Mouse (Mus musculus): Measurements from ENCODE around the gene Sppl3. TPM values are rescaled to one million over a fixed set of nuclear protein-coding genes. Genes with fewer than 3 reads are reported as not detected.

The Sppl3 gene
- total RNA-seq, 2 experiments from 2014 or later = 84.7 to 85.9 TPM

DNA sequence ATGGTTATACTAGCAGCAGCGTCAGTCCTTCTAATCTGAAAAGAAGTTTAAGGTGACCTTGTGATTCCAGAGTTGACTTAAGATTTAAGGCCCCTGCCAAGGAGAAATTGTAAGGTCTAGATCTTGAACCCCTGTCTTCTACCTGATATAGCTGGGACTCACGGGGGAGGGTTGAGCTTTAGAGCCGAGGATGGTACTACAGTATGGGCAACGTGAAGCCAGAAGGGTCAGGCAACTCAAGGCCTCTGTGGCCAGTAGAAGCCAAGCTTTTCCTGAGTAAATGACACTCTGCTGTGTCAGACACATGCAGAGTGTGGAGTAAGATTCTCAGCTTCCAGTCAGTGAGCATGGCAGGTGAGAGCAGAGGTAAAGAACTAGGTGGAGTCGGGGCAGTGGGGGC, 20.6 kb downstream of the Sppl3 start:
- no peak for DNase-seq (ENCODE audit: extremely low spot score in 1 of 2, low spot score in 1 of 2)

DNA sequence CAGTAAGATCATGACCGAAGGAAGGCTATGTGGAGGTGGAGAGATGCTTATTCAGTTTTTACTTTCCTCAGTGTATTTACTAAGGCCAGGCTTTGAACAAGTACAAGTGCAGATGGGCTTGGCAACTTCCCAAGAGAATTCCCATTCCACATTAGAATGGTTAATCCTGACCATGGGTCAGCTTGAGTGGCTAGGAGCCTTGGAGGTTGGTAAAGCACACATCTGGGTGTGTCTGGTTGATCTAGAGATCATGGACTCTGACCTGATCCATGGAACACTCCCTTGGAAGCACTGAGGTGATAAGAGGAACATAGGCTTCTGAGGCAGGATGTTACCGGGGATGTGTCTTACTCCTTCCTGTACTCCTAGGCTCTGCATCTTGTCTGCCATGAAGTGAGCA, 21.7 kb downstream of the Sppl3 start:
- DNase-seq (ENCODE audit: extremely low spot score in 1 of 2, low spot score in 1 of 2) = no peak

DNA sequence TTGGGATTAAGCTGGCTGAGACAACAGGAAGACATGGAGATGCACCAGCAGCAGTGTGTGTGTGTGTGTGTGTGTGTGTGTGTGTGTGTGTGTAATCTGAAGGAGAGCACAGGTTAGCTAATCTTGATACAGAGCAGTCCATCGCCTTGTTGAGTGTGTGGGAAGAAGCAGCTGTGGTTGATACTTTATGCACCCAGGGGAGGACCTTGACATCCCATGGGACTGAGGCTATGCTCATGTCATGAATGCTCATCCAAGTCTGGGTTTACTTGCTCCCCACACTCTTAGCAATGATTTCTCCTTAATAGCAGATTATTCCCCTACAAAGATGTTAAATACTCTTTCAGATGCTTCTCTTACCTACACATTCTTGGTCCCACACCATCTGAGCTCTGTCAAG, 24.3 kb downstream of the Sppl3 start:
- no peak for DNase-seq (ENCODE audit: extremely low spot score in 1 of 2, low spot score in 1 of 2)

DNA sequence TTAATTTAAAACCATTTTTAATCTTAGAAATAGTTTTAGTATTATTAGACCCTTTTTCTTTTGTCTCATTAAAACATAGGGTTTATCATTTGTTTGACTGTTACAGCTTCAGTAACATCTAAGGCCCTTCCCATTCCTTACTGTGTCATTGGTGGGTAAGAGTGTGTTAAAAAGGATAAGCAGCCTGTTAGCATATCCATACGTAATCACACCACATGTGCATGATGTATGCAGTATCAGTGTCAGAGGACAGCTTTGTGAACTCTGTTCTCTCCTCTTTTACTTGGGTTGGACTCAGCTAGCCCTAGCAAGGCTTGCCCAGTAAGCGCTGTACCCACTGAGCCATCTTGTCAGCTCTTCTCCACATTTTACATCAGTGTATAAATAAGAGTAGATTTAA, 26.2 kb downstream of the Sppl3 start:
- DNase-seq (ENCODE audit: extremely low spot score in 1 of 2, low spot score in 1 of 2) = no peak

DNA sequence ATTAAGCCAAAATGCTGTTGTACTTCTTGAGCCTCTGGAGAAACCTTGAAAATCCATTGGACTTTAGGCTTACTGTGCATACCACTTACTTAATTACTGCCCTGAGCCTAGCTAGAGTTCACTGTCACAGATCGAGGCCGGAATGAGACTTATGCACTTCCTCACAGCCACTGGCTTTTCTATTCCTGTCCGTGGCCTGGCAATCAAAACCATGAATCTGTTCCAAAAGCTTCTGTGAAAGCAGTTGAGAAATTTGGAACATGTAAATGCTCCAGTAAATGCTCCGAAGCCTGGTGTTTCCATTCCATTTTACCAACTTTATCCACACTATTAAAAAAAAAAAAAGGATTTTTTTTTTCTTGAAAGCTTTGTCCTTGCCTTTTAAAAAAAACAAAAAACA, 29.8 kb downstream of the Sppl3 start:
- DNase-seq (ENCODE audit: extremely low spot score in 1 of 2, low spot score in 1 of 2) = no peak

DNA sequence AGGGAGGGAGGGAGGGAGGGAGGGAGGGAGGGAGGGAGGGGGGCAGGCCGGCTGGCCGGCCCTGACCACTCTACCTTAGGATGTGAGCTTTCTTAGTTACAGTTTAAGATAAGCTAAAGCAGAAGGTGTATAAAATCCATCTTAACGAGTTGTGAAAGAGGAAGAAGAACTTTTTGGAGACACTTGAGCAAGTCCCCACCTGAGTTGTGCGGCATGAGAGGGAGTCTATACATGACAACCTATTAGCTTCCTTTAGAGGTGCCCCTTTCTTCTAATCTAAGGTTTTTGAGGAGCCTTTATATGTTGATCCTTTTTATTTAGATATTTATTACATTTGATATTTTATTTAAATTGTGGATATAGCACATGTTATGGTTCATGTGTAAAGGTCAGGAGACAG, 32.7 kb downstream of the Sppl3 start:
- DNase-seq (ENCODE audit: extremely low spot score in 1 of 2, low spot score in 1 of 2) = no peak

DNA sequence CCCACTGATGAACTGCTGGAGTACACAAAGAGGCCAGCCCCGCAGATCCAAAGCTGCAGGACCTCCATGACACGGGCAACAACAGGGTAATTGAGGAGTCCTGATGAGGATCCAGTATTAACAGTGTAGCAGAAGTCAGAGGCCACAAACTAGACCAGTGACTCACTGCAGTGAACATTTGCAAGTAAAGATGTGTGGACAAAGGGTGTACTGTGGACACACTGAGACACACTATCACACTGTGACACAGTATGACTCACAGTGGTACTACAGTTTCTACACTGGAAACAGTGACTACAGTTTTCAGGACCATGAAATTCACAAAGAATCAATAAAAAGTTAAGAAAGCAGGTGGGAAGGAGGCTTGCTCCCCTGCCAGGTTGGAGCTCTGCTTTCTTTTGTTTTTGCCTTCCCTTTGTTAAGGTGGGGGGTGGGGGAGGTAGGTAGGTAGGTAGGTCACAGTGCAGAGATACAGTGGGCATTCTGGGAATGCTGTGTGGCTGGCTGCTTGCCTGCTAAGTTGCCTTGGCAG, 34.3 kb downstream of the Sppl3 start:
- no peak for DNase-seq (ENCODE audit: extremely low spot score in 1 of 2, low spot score in 1 of 2)

DNA sequence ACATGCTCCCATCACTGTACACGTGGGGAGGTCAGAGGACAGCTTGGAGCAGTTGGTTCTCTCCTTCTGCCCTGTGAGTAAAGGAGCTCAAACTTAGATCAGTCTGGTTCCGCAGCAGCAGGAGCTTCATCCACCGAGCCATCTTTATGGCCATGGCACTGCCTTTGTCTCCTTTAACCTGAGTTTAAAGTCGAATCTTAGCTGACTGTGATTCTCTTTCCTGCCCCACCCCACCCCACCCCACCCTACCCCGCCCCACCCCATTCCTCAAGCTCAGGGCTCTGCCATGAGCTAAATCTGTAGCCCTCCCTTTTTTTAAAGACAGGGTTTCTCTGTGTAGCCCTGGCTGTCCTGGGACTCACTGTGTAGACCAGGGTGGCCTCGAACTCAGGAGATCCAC, 38.8 kb downstream of the Sppl3 start:
- no peak for DNase-seq (ENCODE audit: extremely low spot score in 1 of 2, low spot score in 1 of 2)

DNA sequence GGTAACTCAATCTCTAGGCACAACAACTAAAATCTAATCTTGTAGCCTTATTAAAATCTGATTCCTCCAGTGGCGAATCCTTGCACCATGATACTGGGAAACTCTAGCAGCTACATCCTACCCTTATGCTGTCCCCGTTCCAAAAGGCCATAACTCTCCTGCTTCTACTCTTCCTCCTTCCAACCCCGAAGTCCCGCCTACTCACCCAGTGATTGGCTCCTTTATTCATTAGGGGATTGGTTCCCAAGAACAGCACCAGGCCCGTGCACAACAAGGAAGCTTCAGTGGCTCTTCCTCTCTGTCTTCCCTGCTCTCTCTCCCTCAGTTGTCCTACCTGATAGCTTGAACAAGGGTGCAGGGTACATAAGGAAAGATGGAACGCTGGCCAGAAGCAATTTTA, 39.8 kb downstream of the Sppl3 start:
- DNase-seq (ENCODE audit: extremely low spot score in 1 of 2, low spot score in 1 of 2) = no peak

DNA sequence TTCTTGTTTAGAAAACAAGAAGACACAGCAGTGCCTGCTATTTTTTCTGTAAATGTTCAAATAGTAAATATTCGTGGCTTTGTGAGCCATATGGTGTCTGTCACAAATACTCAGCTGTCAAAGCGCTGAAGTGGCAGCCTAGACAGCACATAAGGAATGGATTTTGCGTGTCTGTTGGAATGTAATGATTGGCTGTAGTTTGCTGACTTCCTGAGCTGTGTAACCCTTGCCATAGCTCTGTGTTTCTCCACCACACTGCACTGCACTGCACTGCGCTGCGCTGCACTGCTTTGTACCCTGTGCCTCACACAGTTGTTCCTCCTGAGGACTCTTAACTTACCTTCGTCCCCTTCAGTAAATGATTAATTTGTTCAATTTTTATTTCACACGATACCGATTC, 41.6 kb downstream of the Sppl3 start:
- no peak for DNase-seq (ENCODE audit: extremely low spot score in 1 of 2, low spot score in 1 of 2)

DNA sequence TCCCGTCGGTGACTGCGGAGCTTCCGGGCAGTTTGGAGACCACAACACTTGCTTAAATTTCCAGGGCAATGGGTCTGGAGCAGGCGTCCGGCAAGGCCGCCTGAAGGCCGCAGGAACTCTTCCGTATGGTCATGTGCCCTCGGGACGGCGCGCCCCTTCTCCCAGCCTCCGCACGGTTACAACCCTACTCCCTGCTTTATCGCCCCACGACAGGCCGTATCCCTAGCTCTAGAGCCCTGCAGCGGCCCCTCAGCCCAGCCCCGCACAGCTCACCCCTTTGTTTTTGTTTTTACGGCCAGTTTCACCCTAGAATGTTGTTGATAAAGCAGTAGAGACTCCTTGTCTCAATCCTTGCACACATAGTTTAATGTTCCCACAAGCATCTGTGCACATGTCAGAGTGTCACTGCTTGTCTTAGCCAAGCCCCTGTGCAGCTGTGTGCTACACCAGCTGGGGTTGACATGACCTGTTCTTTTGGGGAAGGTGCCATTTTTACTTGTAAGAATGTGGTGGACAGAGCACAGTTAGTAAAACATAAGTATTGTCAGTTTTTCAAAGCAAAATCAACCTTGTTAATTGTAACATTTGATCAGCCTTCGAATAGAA, 43.0 kb downstream of the Sppl3 start:
- no peak for DNase-seq (ENCODE audit: extremely low spot score in 1 of 2, low spot score in 1 of 2)

DNA sequence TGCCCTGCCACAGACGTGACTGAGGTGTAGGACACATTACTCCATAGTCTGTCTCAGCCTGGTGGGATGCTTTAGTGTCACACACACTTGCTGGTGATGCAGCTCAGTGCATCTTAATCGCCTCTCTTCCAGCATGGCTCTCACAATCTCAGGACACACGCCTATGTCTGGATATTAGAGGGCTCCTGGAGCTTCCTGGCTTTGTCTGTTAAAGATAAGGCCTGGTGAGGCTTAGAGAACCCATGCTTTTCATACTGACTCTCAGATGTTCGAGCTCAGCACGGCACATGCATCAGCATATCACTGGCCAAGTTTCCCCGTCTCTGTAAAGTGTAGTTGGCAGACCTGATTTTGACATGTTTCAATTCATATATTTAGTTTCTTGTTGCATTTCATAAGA, 44.5 kb downstream of the Sppl3 start:
- DNase-seq (ENCODE audit: extremely low spot score in 1 of 2, low spot score in 1 of 2) = no peak

DNA sequence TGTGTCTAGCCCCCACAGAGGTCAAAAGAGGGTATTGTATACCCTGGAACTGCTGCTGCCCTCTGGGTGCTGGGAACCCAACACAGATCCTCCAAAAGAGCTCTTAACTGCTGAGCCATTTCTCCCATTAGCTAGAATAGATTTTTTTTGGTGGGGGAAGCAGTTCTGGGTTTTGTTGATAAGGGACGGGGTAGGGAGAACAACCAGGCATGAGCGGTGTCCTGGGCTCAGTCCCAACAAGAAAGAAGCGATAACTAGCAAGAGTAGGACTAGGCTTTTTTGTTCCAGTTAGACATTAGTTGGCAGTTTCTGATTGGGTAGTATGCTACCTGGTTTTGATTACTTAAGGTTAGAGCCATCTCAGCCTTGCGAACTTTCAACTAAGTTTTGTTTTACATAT, 46.2 kb downstream of the Sppl3 start:
- DNase-seq (ENCODE audit: extremely low spot score in 1 of 2, low spot score in 1 of 2) = no peak

DNA sequence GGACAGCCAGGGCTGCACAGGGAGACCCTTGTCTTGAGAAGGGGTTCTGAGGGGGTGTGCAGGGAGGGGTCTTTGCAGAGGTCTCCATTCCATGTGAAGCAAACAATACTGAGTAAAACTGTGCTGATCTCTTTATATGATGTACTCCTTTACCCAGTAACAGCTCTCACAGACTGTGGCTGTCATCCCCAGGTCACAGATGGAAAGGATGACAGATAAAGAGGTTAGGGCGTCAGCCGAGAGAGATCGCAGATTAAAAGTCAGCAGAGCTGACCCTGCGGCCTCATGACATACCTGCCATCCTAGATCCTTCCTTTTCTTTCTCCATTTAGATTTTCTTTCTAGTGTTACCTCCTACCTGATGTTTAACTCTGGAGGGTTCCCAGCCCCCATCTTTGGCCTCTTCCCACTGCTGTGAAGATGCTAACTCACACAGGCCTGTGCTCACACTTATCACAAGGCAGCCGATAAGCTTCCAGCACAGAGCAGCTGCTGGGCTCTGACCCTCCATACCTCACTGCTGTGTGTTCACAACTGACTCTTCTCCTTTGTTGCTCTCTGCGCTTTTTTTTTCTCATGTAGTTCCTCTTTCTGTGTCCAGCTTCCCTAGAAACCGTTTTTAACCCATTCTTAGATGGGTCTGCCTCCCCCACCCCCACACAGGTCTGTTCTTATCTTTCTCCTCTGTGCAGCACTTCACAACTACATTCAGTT, 47.8 kb downstream of the Sppl3 start:
- DNase-seq (ENCODE audit: extremely low spot score in 1 of 2, low spot score in 1 of 2) = no peak

DNA sequence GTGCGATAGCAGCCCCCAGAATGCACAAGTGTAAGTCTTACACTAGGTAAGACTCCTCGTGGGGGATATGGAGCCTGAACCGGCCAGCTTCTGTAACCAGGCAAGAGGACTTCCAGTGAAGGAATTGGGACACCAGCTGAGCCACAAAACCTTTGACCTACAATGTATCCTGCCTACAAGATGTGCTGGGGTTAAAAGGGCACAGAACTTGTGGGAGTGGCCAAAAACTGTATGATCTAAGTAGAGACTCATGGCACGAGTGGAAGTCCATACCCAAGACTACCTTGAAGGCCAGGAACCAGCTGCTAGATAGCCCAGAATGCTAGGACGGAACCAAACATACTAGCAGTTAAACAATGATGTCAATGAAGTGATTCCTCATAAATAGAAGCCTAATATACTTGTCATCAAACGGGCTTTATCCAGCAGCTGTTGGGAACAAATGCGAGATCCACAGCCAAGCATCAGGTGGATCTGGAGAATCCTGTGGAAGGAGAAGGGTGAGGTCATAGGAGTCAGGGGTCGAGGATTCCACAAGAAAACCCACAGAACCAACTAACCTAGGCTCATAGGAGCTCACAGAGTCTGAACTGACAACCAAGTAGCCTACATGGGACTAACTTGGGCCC, 49.2 kb downstream of the Sppl3 start:
- no peak for DNase-seq (ENCODE audit: extremely low spot score in 1 of 2, low spot score in 1 of 2)

DNA sequence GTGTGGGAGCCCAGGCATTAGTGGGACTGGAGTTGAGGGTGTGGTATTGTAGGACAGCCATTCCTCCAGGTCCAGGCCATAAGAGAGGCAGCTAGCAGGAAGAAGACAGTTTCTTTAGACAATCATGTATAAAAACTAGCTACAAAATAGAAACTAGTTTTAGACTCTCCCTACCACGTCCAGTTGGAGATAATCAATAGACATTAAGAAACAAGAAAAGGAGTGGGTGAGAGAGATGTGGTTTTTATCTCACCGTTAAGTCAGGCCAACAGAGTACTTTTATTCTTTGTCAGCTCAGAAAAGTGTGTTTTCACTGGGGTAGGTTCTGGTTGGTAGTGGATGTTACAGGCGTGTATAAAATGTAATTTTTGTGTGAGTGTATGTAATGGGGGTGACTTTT, 50.0 kb downstream of the Sppl3 start:
- DNase-seq (ENCODE audit: extremely low spot score in 1 of 2, low spot score in 1 of 2) = no peak

DNA sequence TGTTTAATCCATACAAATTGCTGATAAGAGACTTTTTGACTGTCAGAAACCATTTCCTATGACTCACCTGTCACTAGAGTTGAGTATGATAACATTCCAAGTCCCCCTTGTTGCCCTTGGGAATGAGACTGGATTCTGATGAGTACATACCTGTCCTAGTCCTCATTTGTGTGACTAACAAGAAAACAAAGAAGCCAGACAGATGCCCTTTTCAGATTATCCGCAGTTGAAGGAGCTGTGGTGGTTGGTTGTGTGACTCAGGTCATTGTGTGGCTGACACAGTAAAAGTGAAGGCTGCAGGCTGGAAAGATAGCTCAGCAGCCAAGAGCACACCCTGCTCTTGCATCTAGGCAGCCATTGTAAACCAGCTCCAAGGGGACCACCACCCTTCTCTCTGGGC, 51.6 kb downstream of the Sppl3 start:
- no peak for DNase-seq (ENCODE audit: extremely low spot score in 1 of 2, low spot score in 1 of 2)

DNA sequence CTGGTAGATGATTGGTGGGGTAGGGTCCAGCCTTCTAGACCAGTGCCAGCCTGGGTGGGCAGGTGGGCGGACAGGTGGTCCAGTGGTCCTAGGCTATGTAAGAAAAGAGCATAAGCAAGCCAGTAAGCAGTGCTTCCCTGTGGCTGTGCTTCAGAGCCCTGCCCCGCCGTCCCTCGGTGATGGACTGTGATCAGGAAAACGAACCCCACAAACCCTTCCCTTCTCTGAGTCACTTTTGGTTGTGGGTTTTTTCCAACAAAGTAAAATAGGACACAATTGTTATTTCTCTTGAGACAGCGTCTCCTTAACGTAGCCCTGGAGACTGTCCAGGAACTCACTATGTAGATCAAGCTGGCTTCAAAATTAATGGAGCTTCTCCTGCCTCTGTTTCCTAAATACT, 52.5 kb downstream of the Sppl3 start:
- DNase-seq (ENCODE audit: extremely low spot score in 1 of 2, low spot score in 1 of 2) = no peak

DNA sequence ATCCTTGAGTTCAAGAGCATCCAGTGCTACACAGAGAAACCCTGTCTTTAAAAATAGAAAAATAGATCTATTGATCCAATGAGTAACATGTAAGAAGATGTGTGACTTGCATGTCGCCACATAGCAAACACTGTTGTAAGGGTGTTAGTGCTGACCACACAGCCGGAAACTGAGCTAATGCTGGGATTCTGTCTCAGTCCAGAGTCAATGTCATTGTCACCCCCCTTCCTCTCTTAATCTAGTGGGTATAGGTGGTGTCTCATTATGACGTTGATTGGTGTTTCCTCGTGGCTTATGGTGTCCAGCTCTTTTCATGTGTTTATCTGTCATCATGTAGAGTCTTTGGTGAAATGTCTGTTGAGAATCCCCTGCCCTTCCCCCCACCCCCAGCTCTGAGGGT, 55.3 kb downstream of the Sppl3 start:
- no peak for DNase-seq (ENCODE audit: extremely low spot score in 1 of 2, low spot score in 1 of 2)

DNA sequence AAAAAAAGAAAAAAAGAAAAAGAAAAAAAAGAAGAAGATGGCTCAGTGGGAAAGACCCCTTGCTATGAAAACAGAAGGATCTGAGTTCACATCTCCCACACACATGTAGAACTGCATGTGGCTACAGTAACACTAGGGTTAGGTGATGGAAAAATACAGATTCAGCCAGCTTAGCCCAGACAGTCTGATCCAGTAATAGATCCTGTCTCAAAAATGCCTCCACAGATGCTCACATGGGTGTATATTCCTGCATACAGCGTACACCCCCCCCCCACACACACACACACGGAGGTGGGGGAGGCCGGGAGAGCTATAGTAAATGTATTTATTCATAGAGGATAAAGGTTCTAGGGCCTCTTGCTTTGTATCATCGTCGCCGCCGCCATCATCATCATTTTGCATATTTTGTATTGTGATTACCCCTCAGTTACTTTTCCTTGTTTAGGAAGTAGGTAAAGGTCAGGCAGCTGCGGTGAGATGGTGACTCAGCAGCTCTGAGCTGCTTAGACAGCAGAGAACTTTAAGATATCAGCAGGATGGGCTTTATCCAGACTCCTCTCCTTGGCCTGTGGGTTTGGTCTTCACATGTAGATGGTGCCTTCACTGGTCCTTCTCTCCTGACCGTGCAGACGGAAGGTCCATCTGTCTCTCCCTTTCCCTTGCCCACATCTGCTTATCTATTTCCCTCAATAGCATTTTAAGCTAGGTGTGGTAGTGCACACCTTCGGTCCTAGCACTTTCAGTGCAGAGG, 57.9 kb downstream of the Sppl3 start:
- no peak for DNase-seq (ENCODE audit: extremely low spot score in 1 of 2, low spot score in 1 of 2)

DNA sequence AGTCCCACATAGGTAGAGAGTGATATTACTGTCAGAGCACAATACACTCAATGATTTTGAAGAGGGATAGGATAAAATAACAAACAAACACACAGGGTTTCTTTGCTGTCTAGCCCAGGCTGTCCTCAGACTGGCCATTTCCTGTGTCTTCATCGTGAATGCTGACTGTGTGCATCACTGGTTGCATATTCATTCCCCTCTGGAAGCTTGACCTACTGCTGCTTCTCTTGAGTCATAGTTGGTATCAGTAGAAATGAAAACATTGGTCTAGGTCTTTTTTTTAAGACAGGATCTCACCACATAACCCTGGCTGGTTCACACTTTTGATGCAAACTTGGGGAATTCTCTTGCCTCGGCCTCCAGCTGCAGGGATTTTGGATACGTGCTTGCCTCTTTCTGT, 58.7 kb downstream of the Sppl3 start:
- DNase-seq (ENCODE audit: extremely low spot score in 1 of 2, low spot score in 1 of 2) = no peak
